8 mouse cellular contexts compared by ENCODE assay signal in the genomic region with DNA sequence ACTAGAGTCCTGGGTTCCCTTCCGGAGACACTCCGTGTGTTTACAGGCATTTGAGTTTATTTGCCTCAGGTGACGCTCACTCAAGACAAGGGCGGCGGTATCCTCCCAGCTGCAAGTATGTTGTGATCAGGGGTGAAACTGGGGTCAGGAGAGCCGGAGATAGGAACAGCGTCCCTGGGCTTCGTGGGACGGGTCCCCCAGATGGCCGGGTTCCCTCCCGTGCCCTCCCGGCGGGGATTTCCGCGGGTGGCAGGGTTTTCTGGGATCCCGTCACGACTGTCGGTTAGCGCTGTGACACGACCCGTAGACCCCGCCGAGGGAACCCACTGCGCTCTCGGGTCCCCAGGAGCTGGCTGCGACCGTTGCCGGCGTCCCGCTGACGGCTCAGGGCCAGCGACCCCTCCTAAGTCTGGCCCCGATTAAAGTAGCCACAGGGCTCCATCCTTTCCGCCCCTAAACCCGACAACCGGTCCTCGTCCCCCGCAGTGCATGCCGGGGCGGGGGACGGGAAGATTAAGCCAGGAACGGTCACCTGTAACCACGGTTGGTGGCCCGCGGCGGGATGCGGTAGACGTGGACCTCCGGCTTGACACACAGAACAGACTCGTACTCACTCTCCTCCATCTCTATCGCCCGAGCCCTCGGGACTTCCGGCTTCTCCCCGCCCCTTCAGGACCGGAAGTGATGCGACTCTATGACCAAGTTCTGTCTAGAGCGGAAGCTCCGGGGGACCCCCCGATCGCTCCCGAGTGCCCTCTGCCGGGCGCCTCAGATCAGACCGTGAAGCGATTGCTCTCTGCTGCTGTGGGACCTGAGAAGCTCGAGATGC. TPM values are rescaled to one million over a fixed set of nuclear protein-coding genes. Genes with fewer than 3 reads are reported as not detected.
DNase-seq lines count a peak whose midpoint lies in the region; ATAC-seq lines count a peak whose summit lies in the region.

A gene (minus strand): TSS at position 677 of the 829 bp plus-strand sequence.

- peak within 1 kb of the TSS; percentile 93 for H3K4me2 ChIP-seq in heart, embryonic 13.5 days
- H3K4me2 ChIP-seq in liver, embryonic 12.5 days: peak within 1 kb of the TSS; percentile 90
- H3K4me2 ChIP-seq in stomach, embryonic 15.5 days: peak within 1 kb of the TSS; percentile 76

- H3K9me3 ChIP-seq in heart, embryonic 13.5 days: no peaks in the 10 kb centered on the region; the same call in 1 of the 2 replicates
- H3K9me3 ChIP-seq in liver, embryonic 12.5 days (replicated peaks): no peaks in the 10 kb centered on the region
- H3K9me3 ChIP-seq in stomach, embryonic 15.5 days: no peaks in the 10 kb centered on the region

- ATAC-seq in erythroid progenitor cell, adult 5-6 weeks (replicated peaks; ENCODE audit: low FRiP score, poor library complexity, severe bottlenecking): peak; percentile 84
- peak; percentile 79 for ATAC-seq in heart, embryonic 13.5 days (ENCODE audit: extremely low read depth, insufficient number of reproducible peaks, low FRiP score, low TSS enrichment)
- ATAC-seq in liver, embryonic 12.5 days: peak; percentile 79
- ATAC-seq in stomach, embryonic 15.5 days (ENCODE audit: insufficient read depth, low FRiP score, low read depth): peak; percentile 89

- H3K4me3 ChIP-seq in heart, embryonic 13.5 days: peak within 1 kb of the TSS; percentile 83
- H3K4me3 ChIP-seq in liver, embryonic 12.5 days: peak within 1 kb of the TSS; percentile 98
- H3K4me3 ChIP-seq in stomach, embryonic 15.5 days (replicated peaks): peak within 1 kb of the TSS; percentile 93

- H3K9ac ChIP-seq in heart, embryonic 13.5 days: peak within 1 kb of the TSS; percentile 95
- peak within 1 kb of the TSS; percentile 95 for H3K9ac ChIP-seq in liver, embryonic 12.5 days
- peak within 1 kb of the TSS; percentile 93 for H3K9ac ChIP-seq in stomach, embryonic 15.5 days

- peak; percentile 95 for DNase-seq in CD4-positive helper T cell, adult 2 months (ENCODE audit: low read depth, low spot score)
- DNase-seq in brain, embryonic 18.5 days (ENCODE audit: low read depth, low spot score): peak; percentile 86
- peak; percentile 97 for DNase-seq in kidney, postnatal 10 days
- peak; percentile 93 to 95 for DNase-seq in natural killer cell, adult 2 months (ENCODE audit: low spot score in 2 of 2)

- peaks cover 26% of the 10 kb centered on the region for H3K36me3 ChIP-seq in heart, embryonic 13.5 days
- H3K36me3 ChIP-seq in liver, embryonic 12.5 days: peaks cover 36% of the 10 kb centered on the region
- peaks cover 4% of the 10 kb centered on the region; the same call in 1 of the 2 replicates for H3K36me3 ChIP-seq in stomach, embryonic 15.5 days

- H3K27ac ChIP-seq in heart, embryonic 13.5 days (replicated peaks): peak within 1 kb of the TSS; percentile 66
- peak within 1 kb of the TSS; percentile 95 for H3K27ac ChIP-seq in liver, embryonic 12.5 days
- H3K27ac ChIP-seq in stomach, embryonic 15.5 days: peak within 1 kb of the TSS; percentile 72

- no peaks in the 10 kb centered on the region for H3K27me3 ChIP-seq in heart, embryonic 13.5 days (replicated peaks)
- no peaks in the 10 kb centered on the region for H3K27me3 ChIP-seq in liver, embryonic 12.5 days (replicated peaks)
- H3K27me3 ChIP-seq in stomach, embryonic 15.5 days (replicated peaks): no peaks in the 10 kb centered on the region

- peaks cover 46% of the 10 kb centered on the region for H3K4me1 ChIP-seq in heart, embryonic 13.5 days
- H3K4me1 ChIP-seq in liver, embryonic 12.5 days: peaks cover 52% of the 10 kb centered on the region
- H3K4me1 ChIP-seq in stomach, embryonic 15.5 days: peaks cover 16% of the 10 kb centered on the region

- WGBS in heart, embryonic 13.5 days: under 1% methylated on average over 67 of the region's 67 CpGs
- WGBS in liver, embryonic 12.5 days (ENCODE audit: insufficient replicate concordance): under 1% methylated on average over 67 of the region's 67 CpGs
- WGBS in stomach, embryonic 15.5 days: under 1% methylated on average over 67 of the region's 67 CpGs

RNA-seq across cellular contexts. Expression of the gene that starts here (rescaled TPM):
- 51.1 and 67.4 TPM in 2 replicates for total RNA-seq in erythroid progenitor cell, adult 5-6 weeks (2015; ENCODE audit: low replicate concordance)
- total RNA-seq in erythroid progenitor cell, adult 5-6 weeks (2017; ENCODE audit: low replicate concordance): 45.2 and 108 TPM in 2 replicates
- polyA plus RNA-seq in heart, embryonic 13.5 days (2015; fragmentation: Nextera tagmentation; extraction: Ambion mirVana): 39.7 and 43.7 TPM in 2 replicates
- polyA plus RNA-seq in liver, embryonic 12.5 days (2016; fragmentation: Nextera tagmentation; extraction: Ambion mirVana): 136 and 143 TPM in 2 replicates
- polyA plus RNA-seq in stomach, embryonic 15.5 days (2015; fragmentation: Nextera tagmentation; extraction: Ambion mirVana): 81.4 and 82.0 TPM in 2 replicates

Comparison
In these comparisons a context has a peak if more than half of its experiments do, and no peak if none do; other contexts are left out.
1. Peak in every context shown above with its lines: DNase-seq, ATAC-seq, H3K4me3 ChIP-seq and H3K27ac ChIP-seq.